Mouse (Mus musculus) liver, embryonic 16.5 days (tissue): ENCODE results near the gene Tmem235. TPM values are rescaled to one million over a fixed set of nuclear protein-coding genes. Genes with fewer than 3 reads are reported as not detected.

Experiments used
- ATAC-seq: fragments of 200-750 bp; cut with Nextera tagmentation; 2 replicates; pipeline ENCODE4 v1.8.0; 2017; ENCODE audit warnings: low read depth, mild to moderate bottlenecking, moderate number of reproducible peaks, moderate library complexity
- H3K27ac ChIP-seq: fragments of 300-500 bp; sonication (generic); 2 replicates; pipeline ENCODE4 v1.5.1; 2014; ENCODE audit warnings: mild to moderate bottlenecking, low read length
- H3K27me3 ChIP-seq: fragments of 300-500 bp; sonication (generic); 2 replicates; pipeline ENCODE4 v1.6.1; 2014; ENCODE audit warnings: low read depth, low read length, mixed read lengths; ENCODE audit not compliant: control insufficient read depth, insufficient read depth
- H3K36me3 ChIP-seq: fragments of 300-500 bp; sonication (generic); 2 replicates; pipeline ENCODE4 v1.6.1; 2014; ENCODE audit warnings: mild to moderate bottlenecking; ENCODE audit not compliant: control insufficient read depth, insufficient read depth
- H3K4me1 ChIP-seq: fragments of 300-500 bp; sonication (generic); 2 replicates; pipeline ENCODE4 v1.6.1; 2014; ENCODE audit warnings: low read depth, low read length, mixed read lengths; ENCODE audit not compliant: control insufficient read depth
- H3K4me2 ChIP-seq: fragments of 300-500 bp; sonication (generic); 2 replicates; pipeline ENCODE4 v1.6.1; 2014; ENCODE audit warnings: low read depth, low read length, mixed read lengths
- H3K4me3 ChIP-seq: fragments of 300-500 bp; sonication (generic); 2 replicates; pipeline ENCODE4 v1.5.1; 2014; ENCODE audit warnings: low read depth, mild to moderate bottlenecking, low read length
- H3K9ac ChIP-seq: fragments of 300-500 bp; sonication (generic); 2 replicates; pipeline ENCODE4 v1.6.1; 2014; ENCODE audit warnings: low read depth, low read length
- H3K9me3 ChIP-seq: fragments of 300-500 bp; sonication (generic); replicated peaks from 2 replicates; pipeline ENCODE4 v1.6.1; 2016; ENCODE audit warnings: low read length; ENCODE audit not compliant: control insufficient read depth
- WGBS: fragments of 180-500 bp; shearing (Covaris S2); extraction: QIAGEN DNeasy Blood & Tissue Kit; methylation state at CpG from one replicate; pipeline ENCODE4 v1.1.7; 2014; ENCODE audit not compliant: insufficient replicate concordance; 5-methylcytosine and 5-hydroxymethylcytosine counted together
- polyA plus RNA-seq: library from polyadenylated mRNA; unstranded; fragments of >200 nt; fragmentation: Nextera tagmentation; extraction: Ambion mirVana; gene quantifications from 2 replicates; pipeline ENCODE4 v1.2.1, GENCODE M21; 2015

Gene Tmem235
- polyA plus RNA-seq, 1 experiment from 2014 or later: not detected

DNA sequence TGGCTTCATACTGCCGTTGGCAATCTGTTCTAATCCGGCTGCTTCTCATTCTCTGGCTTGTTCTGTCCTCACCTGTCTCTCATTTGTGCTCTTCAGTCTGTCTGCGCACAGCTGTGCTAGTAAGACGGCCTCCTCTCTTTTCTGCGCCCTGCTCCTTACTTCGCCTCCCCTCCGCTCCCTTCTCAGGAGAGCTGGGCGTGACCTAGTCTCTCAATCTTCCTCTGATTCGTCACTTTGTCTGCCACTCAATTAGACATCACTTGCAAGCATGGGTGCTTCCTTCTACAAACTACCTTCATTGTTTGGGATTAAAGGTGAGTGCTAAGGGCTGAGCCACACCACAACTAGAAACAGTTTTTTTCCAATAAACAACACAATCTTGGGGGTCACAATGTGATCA, 6.3 kb upstream of the Tmem235 start:
- 89% methylated on average over 9 of the region's 9 CpGs for WGBS
- Histone ChIP-seq H3K9ac (no peak overlapping the region), H3K36me3 (peaks cover 68% of the 10 kb centered on the region), H3K4me2 (no peak overlapping the region), H3K9me3 (no peaks in the 10 kb centered on the region; the same call in 1 of the 2 replicates), H3K4me3 (no peak overlapping the region), H3K27ac (no peak overlapping the region), H3K27me3 (peaks cover 2% of the 10 kb centered on the region), H3K4me1 (peaks cover 14% of the 10 kb centered on the region)
- ATAC-seq: no peak

- peaks cover 12% of the 10 kb centered on the region for H3K27me3 ChIP-seq
- ATAC-seq: no peak
- H3K36me3 ChIP-seq: peaks cover 68% of the 10 kb centered on the region
- WGBS: 86% methylated on average over 5 of the region's 5 CpGs
- no peaks in the 10 kb centered on the region; the same call in 1 of the 2 replicates for H3K9me3 ChIP-seq
- no peak overlapping the region for H3K4me3 ChIP-seq
- peaks cover 12% of the 10 kb centered on the region for H3K4me1 ChIP-seq
- H3K9ac ChIP-seq: no peak overlapping the region
- H3K4me2 ChIP-seq: no peak overlapping the region
- no peak overlapping the region for H3K27ac ChIP-seq
These were observed 5.2 kb upstream of the Tmem235 start for GRCm38 (mm10) chr11:117855360-117855759.

DNA sequence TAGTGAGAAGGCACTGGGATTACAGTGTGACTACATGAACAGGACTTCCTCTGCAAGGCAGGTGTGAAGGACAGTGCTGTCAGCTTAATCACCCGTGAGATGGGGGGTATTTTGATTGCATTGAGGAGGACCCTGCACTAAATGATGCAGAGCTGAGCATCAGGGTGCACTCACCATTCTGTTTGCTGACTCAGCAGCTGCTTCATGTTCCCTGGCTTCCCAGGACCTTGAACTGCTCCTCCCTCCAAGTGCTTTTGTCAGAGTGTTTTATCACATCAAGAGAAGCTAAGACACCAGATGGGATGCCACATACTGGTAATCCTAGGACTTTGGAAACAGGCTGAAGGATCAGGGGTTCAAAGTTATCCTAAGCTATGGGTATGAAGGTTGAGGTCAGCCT, 4.6 kb upstream of the Tmem235 start:
- WGBS: 78% methylated on average over 1 of the region's 1 CpGs
- peaks cover 66% of the 10 kb centered on the region for H3K36me3 ChIP-seq

DNA sequence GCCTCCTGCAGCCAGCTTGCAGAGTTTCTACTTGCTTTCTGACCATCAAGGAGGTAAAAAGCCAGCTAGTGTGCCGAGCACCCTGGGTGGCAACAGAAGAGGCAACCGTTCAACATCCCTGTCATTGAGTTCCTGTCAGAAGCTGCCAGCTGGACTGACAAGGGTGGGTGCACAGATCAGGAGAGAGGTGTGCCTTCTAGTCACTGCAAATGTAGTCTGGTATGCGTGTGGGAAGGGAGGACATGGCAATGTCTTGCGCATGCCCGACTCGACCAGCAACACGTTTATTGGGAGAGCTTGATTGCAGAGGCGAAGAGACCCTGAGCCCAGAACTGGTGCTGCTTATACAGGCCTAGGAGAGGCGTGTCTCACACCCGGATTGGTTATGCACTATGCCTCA, 3.1 kb upstream of the Tmem235 start:
- H3K36me3 ChIP-seq: peaks cover 55% of the 10 kb centered on the region
- WGBS: 91% methylated on average over 10 of the region's 10 CpGs
- H3K4me1 ChIP-seq: no peaks in the 10 kb centered on the region
- peaks cover 30% of the 10 kb centered on the region for H3K27me3 ChIP-seq
- H3K4me2 ChIP-seq: no peak overlapping the region
- H3K9ac ChIP-seq: no peak overlapping the region
- no peaks in the 10 kb centered on the region; the same call in 1 of the 2 replicates for H3K9me3 ChIP-seq
- no peak for ATAC-seq
- H3K27ac ChIP-seq: no peak overlapping the region
- no peak overlapping the region for H3K4me3 ChIP-seq

More for the DNA sequence above, 4.6 kb upstream of the Tmem235 start:
- no peak overlapping the region for H3K9ac ChIP-seq
- no peak overlapping the region for H3K4me2 ChIP-seq
- H3K27me3 ChIP-seq: peaks cover 18% of the 10 kb centered on the region
- H3K4me3 ChIP-seq: no peak overlapping the region
- H3K27ac ChIP-seq: no peak overlapping the region
- ATAC-seq: no peak
- H3K4me1 ChIP-seq: peaks cover 8% of the 10 kb centered on the region
- no peaks in the 10 kb centered on the region; the same call in 1 of the 2 replicates for H3K9me3 ChIP-seq

DNA sequence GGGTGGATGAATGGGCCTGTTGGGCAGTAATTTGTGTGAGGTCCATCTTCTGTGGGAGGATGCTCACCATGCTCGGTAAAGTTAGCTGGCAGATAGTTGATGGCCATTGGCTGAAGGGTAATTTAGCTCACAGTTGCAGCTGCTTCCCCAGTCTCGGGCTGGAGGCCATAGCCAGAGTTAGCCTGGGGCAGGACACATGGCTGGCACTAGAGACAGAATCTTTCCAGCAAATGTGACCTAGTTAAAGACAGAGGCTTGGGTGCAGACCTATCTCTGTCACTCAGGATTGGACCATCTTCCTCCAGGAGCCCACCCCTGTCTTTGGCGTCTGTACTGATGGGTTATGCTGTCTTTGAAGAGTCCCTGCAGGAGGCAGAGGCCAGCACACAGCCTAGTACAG, 2.2 kb upstream of the Tmem235 start:
- ATAC-seq: 0 out of 2 replicates have a peak, but pooled peaks have one; percentile 5
- Histone ChIP-seq H3K27me3 (peaks cover 33% of the 10 kb centered on the region), H3K9ac (no peak overlapping the region), H3K4me1 (no peaks in the 10 kb centered on the region), H3K4me3 (no peak overlapping the region), H3K9me3 (no peaks in the 10 kb centered on the region; the same call in 1 of the 2 replicates), H3K27ac (no peak overlapping the region), H3K36me3 (peaks cover 46% of the 10 kb centered on the region), H3K4me2 (no peak overlapping the region)
- 61% methylated on average over 3 of the region's 3 CpGs for WGBS

- H3K4me1 ChIP-seq: no peaks in the 10 kb centered on the region
- H3K4me3 ChIP-seq: no peak overlapping the region
- no peak overlapping the region for H3K4me2 ChIP-seq
- no peaks in the 10 kb centered on the region for H3K9me3 ChIP-seq
- no peak overlapping the region for H3K9ac ChIP-seq
- ATAC-seq: no peak
- peaks cover 33% of the 10 kb centered on the region for H3K27me3 ChIP-seq
- no peak overlapping the region for H3K27ac ChIP-seq
- H3K36me3 ChIP-seq: no peaks in the 10 kb centered on the region
- 32% methylated on average over 11 of the region's 11 CpGs for WGBS
These were observed 2.8 kb downstream of the Tmem235 start for GRCm38 (mm10) chr11:117863174-117863856.

DNA sequence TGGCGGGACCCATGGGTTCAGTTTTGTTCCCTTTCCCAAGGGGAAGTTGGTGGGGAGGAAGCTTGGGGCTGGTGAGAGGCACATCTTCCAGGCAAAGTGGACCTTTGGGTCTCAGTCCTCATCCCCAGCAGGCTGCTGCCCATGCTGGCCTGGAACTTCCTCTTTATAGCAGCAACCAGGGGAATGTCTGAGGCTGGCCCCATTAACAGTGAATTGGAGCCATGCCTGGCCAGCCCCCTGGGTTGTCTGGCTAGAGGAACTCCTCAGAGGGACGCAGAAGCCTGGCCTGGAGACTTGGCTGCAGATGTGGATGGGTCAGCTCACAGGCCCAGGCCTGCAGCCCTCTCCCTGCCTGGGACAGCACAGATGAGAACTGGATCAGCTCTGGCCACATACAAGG, 4.3 kb downstream of the Tmem235 start:
- H3K36me3 ChIP-seq: no peaks in the 10 kb centered on the region
- H3K27ac ChIP-seq: no peak overlapping the region
- peaks cover 27% of the 10 kb centered on the region for H3K27me3 ChIP-seq
- H3K9me3 ChIP-seq: no peaks in the 10 kb centered on the region
- H3K9ac ChIP-seq: no peak overlapping the region
- ATAC-seq: no peak
- no peak overlapping the region for H3K4me2 ChIP-seq
- H3K4me3 ChIP-seq: no peak overlapping the region
- 39% methylated on average over 2 of the region's 2 CpGs for WGBS
- H3K4me1 ChIP-seq: no peaks in the 10 kb centered on the region

GRCm38 (mm10) chr11:117865988-117866387, 5.4 kb downstream of the Tmem235 start:
- H3K9ac ChIP-seq: no peak overlapping the region
- no peaks in the 10 kb centered on the region; the same call in 1 of the 2 replicates for H3K4me1 ChIP-seq
- peaks cover 15% of the 10 kb centered on the region for H3K27me3 ChIP-seq
- no peak overlapping the region for H3K27ac ChIP-seq
- H3K4me2 ChIP-seq: no peak overlapping the region
- no peak for ATAC-seq
- H3K9me3 ChIP-seq: no peaks in the 10 kb centered on the region
- no peak overlapping the region for H3K4me3 ChIP-seq
- H3K36me3 ChIP-seq: no peaks in the 10 kb centered on the region
- WGBS: 59% methylated on average over 6 of the region's 6 CpGs

GRCm38 (mm10) chr11:117870688-117871365, 10.3 kb downstream of the Tmem235 start:
- Histone ChIP-seq H3K4me2 (no peak overlapping the region), H3K4me3 (no peak overlapping the region), H3K36me3 (no peaks in the 10 kb centered on the region), H3K4me1 (peaks cover 5% of the 10 kb centered on the region), H3K27me3 (peaks cover 22% of the 10 kb centered on the region), H3K27ac (no peak overlapping the region), H3K9me3 (no peaks in the 10 kb centered on the region), H3K9ac (no peak overlapping the region)
- WGBS: 42% methylated on average over 12 of the region's 12 CpGs
- no peak for ATAC-seq
